ENCODE assay signal across 23 mouse cellular contexts in genomic region chr1:144774394-144774793, GRCm38 (mm10). TPM values are rescaled to one million over a fixed set of nuclear protein-coding genes. Genes with fewer than 3 reads are reported as not detected.
DNase-seq lines count a peak whose midpoint lies in the region; ATAC-seq and TF ChIP-seq lines count a peak whose summit lies in the region.
"Had no signal": no experiment of that assay in that cellular context is flagged by ENCODE, and none has a peak within 500 bp of the region (broad histone marks: within the 10 kb centered on the region; RNA-seq: fewer than 3 reads in every experiment).

No protein-coding gene starts in this region.

- no peak for TF ChIP-seq CTCF in G1E (IDR thresholded peaks at IDR 0.05; ENCODE audit: low read depth, low read length)

- peaks cover 7% of the 10 kb centered on the region for H3K4me1 ChIP-seq in G1E (ENCODE audit: insufficient read depth, low read depth, low read length)
- H3K4me1 ChIP-seq: heart, embryonic 15.5 days; hindbrain, embryonic 13.5 days; limb, embryonic 13.5 days; midbrain, embryonic 15.5 days; neural tube, embryonic 12.5 days had no signal

- DNase-seq in A20 (ENCODE audit: low read depth, low spot score) (peak; percentile 14), G1E (ENCODE audit: low spot score) (no peak)
- DNase-seq in adrenal gland, adult (ENCODE audit: inconsistent age in 2 of 2, low spot score in 1 of 2): no peak
- DNase-seq in layer of hippocampus, postnatal 25 days (ENCODE audit: extremely low spot score in 1 of 2, low spot score in 1 of 2): no peak
- no peak for DNase-seq in kidney, postnatal 36 days
- DNase-seq: adrenal gland, postnatal 25 days; cerebellum, adult 11-12 months; cerebellum, postnatal 10 days; forebrain, postnatal 0 days; heart, postnatal 36 days; kidney, adult 11 months; layer of hippocampus, postnatal 36 days; lung, adult 2 months; right cerebral cortex, postnatal 14 days; spleen, adult 18-20 months; thymus, postnatal 25 days had no signal

- H3K36me3 ChIP-seq in G1E (replicated peaks) (no peaks in the 10 kb centered on the region), macrophage (ENCODE audit: inconsistent target) (no peaks in the 10 kb centered on the region)
- H3K36me3 ChIP-seq: heart, embryonic 15.5 days; hindbrain, embryonic 13.5 days; limb, embryonic 13.5 days; midbrain, embryonic 15.5 days; neural tube, embryonic 12.5 days had no signal

- peak overlapping the region; percentile 46 for H3K4me3 ChIP-seq in G1E (ENCODE audit: low read depth, low read length)
- H3K4me3 ChIP-seq in macrophage (ENCODE audit: inconsistent target): peak overlapping the region; percentile 63
- H3K4me3 ChIP-seq: heart, embryonic 15.5 days; hindbrain, embryonic 13.5 days; limb, embryonic 13.5 days; midbrain, embryonic 15.5 days; neural tube, embryonic 12.5 days had no signal

- 0% methylated on average over 1 of the region's 1 CpGs for WGBS in macrophage (ENCODE audit: missing documents)

- 0 out of 2 replicates have a peak, but pooled peaks cover 4% of the 10 kb centered on the region for H3K9me3 ChIP-seq in G1E (replicated peaks)
- H3K9me3 ChIP-seq: heart, embryonic 15.5 days; hindbrain, embryonic 13.5 days; limb, embryonic 13.5 days; midbrain, embryonic 15.5 days; neural tube, embryonic 12.5 days had no signal

- peak overlapping the region; percentile 92 for H3K27ac ChIP-seq in macrophage
- H3K27ac ChIP-seq: heart, embryonic 15.5 days; hindbrain, embryonic 13.5 days; limb, embryonic 13.5 days; midbrain, embryonic 15.5 days; neural tube, embryonic 12.5 days had no signal

- peaks cover 50% of the 10 kb centered on the region for H3K79me2 ChIP-seq in macrophage (ENCODE audit: inconsistent target)

- no peak for ATAC-seq in G1E (ENCODE audit: extremely low read depth, insufficient number of reproducible peaks, low FRiP score, poor library complexity, severe bottlenecking)
- peak; percentile 51; the same call in 1 of the 2 replicates for ATAC-seq in erythroid progenitor cell, adult 5-6 weeks (replicated peaks; ENCODE audit: low FRiP score, poor library complexity, severe bottlenecking)
- ATAC-seq: forebrain, postnatal 0 days; midbrain, embryonic 15.5 days had no signal

- H3K27me3 ChIP-seq in G1E (ENCODE audit: insufficient read depth, low read length): no peaks in the 10 kb centered on the region
- H3K27me3 ChIP-seq: heart, embryonic 15.5 days; hindbrain, embryonic 13.5 days; limb, embryonic 13.5 days; midbrain, embryonic 15.5 days; neural tube, embryonic 12.5 days had no signal

RNA-seq across cellular contexts. Expression of gene Rgs18, which starts 0.8 kb away (rescaled TPM):
- total RNA-seq in G1E (2014; fragmentation: Nextera tagmentation) (14.5 and 16.5 TPM in 2 replicates), G1E (2017) (28.1 and 29.5 TPM in 2 replicates)
- polyA plus RNA-seq in G1E (2012) (0.41 and 0.54 TPM in 2 replicates), macrophage (2018) (30.4 to 58.0 TPM (median 50.8 TPM) in 3 replicates)
- 19.1 and 23.5 TPM in 2 replicates for total RNA-seq in erythroid progenitor cell, adult 5-6 weeks (2015; ENCODE audit: low replicate concordance)
- 10.7 and 10.8 TPM in 2 replicates for total RNA-seq in erythroid progenitor cell, adult 5-6 weeks (2017; ENCODE audit: low replicate concordance)
- total RNA-seq in macrophage (2018; cell fraction: chromatin; rRNA removed): 10 to 100 TPM in 5 of 26 experiments, 1 to 10 TPM in 18, under 1 TPM in 3; 0.44 to 17.0 (median 5.5) TPM
- 10 to 100 TPM; 17.3 to 41.9 (median 28.7) TPM for total RNA-seq in macrophage (2018; cell fraction: cytosol; rRNA removed)
- total RNA-seq in macrophage (2018; cell fraction: nucleus; rRNA removed): 10 to 100 TPM in 11 of 26 experiments, 1 to 10 TPM in 15; 1.9 to 28.5 (median 8.7) TPM
- under 1 TPM in 1 of 2 experiments, not detected in 1; 0.16 TPM for total RNA-seq in layer of hippocampus, postnatal 25 days (2021)
- total RNA-seq: layer of hippocampus, postnatal 36 days had no signal

Comparison
In these comparisons a context has a peak if more than half of its experiments do, and no peak if none do; other contexts are left out.
1. RNA of gene Rgs18, which starts 0.8 kb away (total RNA-seq): 14.5 to 29.5 TPM in G1E and 10.7 to 23.5 TPM in erythroid progenitor cell, adult 5-6 weeks; 0.16 TPM in layer of hippocampus, postnatal 25 days; every median in the first group is over 10 times any median in the second.